Mouse (Mus musculus) gastrocnemius, postnatal 25 days (tissue): ENCODE measurements around the gene Plcb4. TPM values are rescaled to one million over a fixed set of nuclear protein-coding genes. Genes with fewer than 3 reads are reported as not detected.
"Not testable (repeated sequence)": the region's sequence is repeated elsewhere in the genome, so short reads cannot be mapped to it uniquely, and the experiment has no call there.

ENCODE experiments used
- DNase-seq: peaks from one replicate; pipeline ENCODE4 v3.0.0; 2022
- total RNA-seq, 2 experiments: library from RNA; stranded (reverse); gene quantifications; 1 replicate in 1 of 2; 2 replicates in 1 of 2; pipeline ENCODE4 v1.2.3; 2021

The Plcb4 gene
- total RNA-seq, 2 experiments from 2014 or later: 23.5 to 28.5 TPM

GRCm38 (mm10) chr2:135957689-135958088 lies 298.9 kb downstream of the Plcb4 start:
- DNase-seq: no peak

GRCm38 (mm10) chr2:135958453-135958852 lies 299.6 kb downstream of the Plcb4 start:
- no peak for DNase-seq

- no peak for DNase-seq
These were observed 304.3 kb downstream of the Plcb4 start for GRCm38 (mm10) chr2:135963089-135963488.

- no peak for DNase-seq
These were observed 308.2 kb downstream of the Plcb4 start for GRCm38 (mm10) chr2:135966871-135967557.

- no peak for DNase-seq
These were observed 309.3 kb downstream of the Plcb4 start for GRCm38 (mm10) chr2:135968159-135968558.

GRCm38 (mm10) chr2:135970902-135971301 lies 312.1 kb downstream of the Plcb4 start:
- no peak for DNase-seq

- no peak for DNase-seq
These were observed 317.2 kb downstream of the Plcb4 start for GRCm38 (mm10) chr2:135975978-135976377.

- DNase-seq: no peak
These were observed 320.0 kb downstream of the Plcb4 start for GRCm38 (mm10) chr2:135978790-135979189.

GRCm38 (mm10) chr2:135980428-135980827 lies 321.6 kb downstream of the Plcb4 start:
- DNase-seq: no peak

- peak; percentile 14 for DNase-seq
These were observed 325.2 kb downstream of the Plcb4 start for GRCm38 (mm10) chr2:135983972-135984371.

- DNase-seq: no peak
These were observed 326.9 kb downstream of the Plcb4 start for GRCm38 (mm10) chr2:135985536-135986265.

- DNase-seq: not testable (repeated sequence)
These were observed 329.7 kb downstream of the Plcb4 start for GRCm38 (mm10) chr2:135988475-135988874.

- not testable (repeated sequence) for DNase-seq
These were observed 331.9 kb downstream of the Plcb4 start for GRCm38 (mm10) chr2:135990686-135991085.

- DNase-seq: no peak
These were observed 334.5 kb downstream of the Plcb4 start for GRCm38 (mm10) chr2:135993314-135993713.

- DNase-seq: no peak
These were observed 336.4 kb downstream of the Plcb4 start for GRCm38 (mm10) chr2:135995196-135995595.

GRCm38 (mm10) chr2:135996936-135997335 lies 338.1 kb downstream of the Plcb4 start:
- no peak for DNase-seq

GRCm38 (mm10) chr2:135997361-135998150 lies 338.7 kb downstream of the Plcb4 start:
- DNase-seq: no peak

GRCm38 (mm10) chr2:135998886-135999285 lies 340.1 kb downstream of the Plcb4 start:
- no peak for DNase-seq

- DNase-seq: no peak
These were observed 340.6 kb downstream of the Plcb4 start for GRCm38 (mm10) chr2:135999361-135999760.

GRCm38 (mm10) chr2:136000933-136001332 lies 342.1 kb downstream of the Plcb4 start:
- no peak for DNase-seq

- no peak for DNase-seq
These were observed 343.3 kb downstream of the Plcb4 start for GRCm38 (mm10) chr2:136002118-136002517.

- no peak for DNase-seq
These were observed 345.0 kb downstream of the Plcb4 start for GRCm38 (mm10) chr2:136003836-136004235.

GRCm38 (mm10) chr2:136006280-136006679 lies 347.5 kb downstream of the Plcb4 start:
- DNase-seq: no peak
